Mouse (Mus musculus) limb, embryonic 14.5 days (tissue): Measurements from ENCODE around the gene Adgrg5. TPM values are rescaled to one million over a fixed set of nuclear protein-coding genes. Genes with fewer than 3 reads are reported as not detected.
A peak's percentile ranks its signal among the peaks of the same experiment; 100 is the strongest.

Source experiments
- ATAC-seq: fragments of 200-750 bp; cut with Nextera tagmentation; 2 replicates; pipeline ENCODE4 v1.8.0; 2017; ENCODE audit warnings: low read depth, moderate number of reproducible peaks, moderate TSS enrichment; ENCODE audit not compliant: low FRiP score
- DNase-seq: peaks from one replicate; pipeline ENCODE4 v3.0.0-alpha.2; 2015; ENCODE audit warnings: low spot score
- H3K27ac ChIP-seq: fragments of 300-500 bp; sonication (generic); replicated peaks from 2 replicates; pipeline ENCODE4 v1.5.1; 2014; ENCODE audit warnings: low read depth, mild to moderate bottlenecking, low read length, moderate library complexity, mixed read lengths
- H3K27me3 ChIP-seq: fragments of 300-500 bp; sonication (generic); 2 replicates; pipeline ENCODE4 v1.6.1; 2014; ENCODE audit warnings: low read length, mixed read lengths; ENCODE audit not compliant: control insufficient read depth, insufficient read depth
- H3K36me3 ChIP-seq: fragments of 300-500 bp; sonication (generic); 2 replicates; pipeline ENCODE4 v1.6.1; 2014; ENCODE audit warnings: mild to moderate bottlenecking, low read length, moderate library complexity, mixed read lengths; ENCODE audit not compliant: control insufficient read depth, insufficient read depth
- H3K4me1 ChIP-seq: fragments of 300-500 bp; sonication (generic); 2 replicates; pipeline ENCODE4 v1.6.1; 2014; ENCODE audit warnings: antibody characterized with exemption, low read length, mixed read lengths; ENCODE audit not compliant: control insufficient read depth, insufficient read depth
- H3K4me2 ChIP-seq: fragments of 300-500 bp; sonication (generic); replicated peaks from 2 replicates; pipeline ENCODE4 v1.6.1; 2014; ENCODE audit warnings: low read depth, mild to moderate bottlenecking, low read length, moderate library complexity; ENCODE audit not compliant: severe bottlenecking
- H3K4me3 ChIP-seq: fragments of 300-500 bp; sonication (generic); replicated peaks from 2 replicates; pipeline ENCODE4 v1.5.1; 2014; ENCODE audit warnings: low read length
- H3K9ac ChIP-seq: fragments of 300-500 bp; sonication (generic); 2 replicates; pipeline ENCODE4 v1.6.1; 2014; ENCODE audit warnings: mild to moderate bottlenecking, low read depth, low read length, moderate library complexity; ENCODE audit not compliant: severe bottlenecking
- H3K9me3 ChIP-seq: fragments of 300-500 bp; sonication (generic); 2 replicates; pipeline ENCODE4 v1.6.1; 2016; ENCODE audit warnings: low read length; ENCODE audit not compliant: control insufficient read depth
- POLR2A ChIP-seq: fragments of 200-500 bp; IDR thresholded peaks from 2 replicates; pipeline ENCODE4 v1.8.0; 2012; ENCODE audit warnings: inconsistent platforms, mild to moderate bottlenecking, moderate library complexity, borderline replicate concordance; ENCODE audit not compliant: insufficient read depth, insufficient read length; ENCODE audit errors: extremely low read depth
- WGBS: fragments of 180-500 bp; shearing (Covaris S2); extraction: QIAGEN DNeasy Blood & Tissue Kit; methylation state at CpG from one replicate; pipeline ENCODE4 v1.1.7; 2014; 5-methylcytosine and 5-hydroxymethylcytosine counted together
- polyA plus RNA-seq, 2 experiments: library from polyadenylated mRNA; depleted of rRNA in 1 of 2; stranded (reverse) in 1 of 2; unstranded in 1 of 2; fragments of >200 nt; fragmentation: Nextera tagmentation in 1 of 2; extraction: Ambion mirVana in 1 of 2; gene quantifications; 2 replicates each; pipeline versions ENCODE4 v1.2.1 to v1.2.3; 2012 to 2014

The Adgrg5 gene
- polyA plus RNA-seq (2012; rRNA removed) (0.45 and 0.90 TPM in 2 replicates), polyA plus RNA-seq (2014; fragmentation: Nextera tagmentation; extraction: Ambion mirVana) (0.23 and 0.33 TPM in 2 replicates)

DNA sequence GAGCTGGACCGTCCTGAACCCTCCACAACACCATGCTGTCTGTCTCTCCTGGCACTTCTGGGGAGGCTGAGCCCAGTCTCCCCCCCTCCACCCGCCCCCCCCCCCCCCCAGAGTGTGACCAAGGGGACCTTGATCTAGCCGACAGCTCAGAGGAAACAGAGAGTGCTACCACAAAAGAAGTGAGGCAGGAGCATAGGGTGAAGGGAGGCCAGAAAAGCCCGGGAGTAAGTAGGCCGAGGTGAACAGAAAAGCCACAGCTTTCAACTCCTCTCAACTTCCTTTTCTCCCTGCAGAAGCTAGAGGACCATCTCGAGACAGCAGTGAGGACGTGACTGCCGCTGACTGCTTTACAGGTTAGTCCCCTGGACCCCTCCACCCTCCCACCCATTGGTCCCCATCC is at the start of gene Adgrg5:
TSS of gene Adgrg5 (plus strand) at position 290 of the 400 bp plus-strand sequence.
- 57% methylated on average over 7 of the region's 8 CpGs for WGBS
- Histone ChIP-seq H3K4me1 (no peaks in the 10 kb centered on the region), H3K36me3 (no peaks in the 10 kb centered on the region), H3K27ac (no peak within 1 kb of the TSS), H3K9ac (no peak within 1 kb of the TSS), H3K4me2 (no peak within 1 kb of the TSS), H3K4me3 (no peak within 1 kb of the TSS), H3K9me3 (no peaks in the 10 kb centered on the region), H3K27me3 (no peaks in the 10 kb centered on the region)
- ATAC-seq: no peak
- no peak for DNase-seq
- no peak for TF ChIP-seq POLR2A

DNA sequence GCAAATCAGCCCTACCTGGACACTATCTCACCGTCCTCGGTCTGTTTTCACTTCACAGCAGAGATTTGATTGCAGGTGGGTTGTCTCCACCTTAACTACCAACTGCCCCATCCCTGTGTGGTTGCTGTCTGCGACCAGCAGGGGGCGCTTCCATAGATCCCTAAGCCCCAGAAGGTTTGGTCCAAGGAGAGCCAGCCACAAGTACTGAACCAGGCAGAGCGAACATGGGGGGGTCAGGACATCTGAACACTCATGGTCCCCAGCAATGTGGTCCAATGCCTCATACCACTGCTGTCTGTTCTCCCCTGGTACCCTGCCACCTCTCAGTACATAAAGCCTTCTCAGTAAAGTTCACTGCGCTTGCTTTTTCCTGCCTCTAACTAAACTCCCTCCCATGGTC is 49.1 kb upstream of the Adgrg5 start:
- peaks cover 3% of the 10 kb centered on the region; the same call in 1 of the 2 replicates for H3K27me3 ChIP-seq
- no peak overlapping the region for H3K9ac ChIP-seq
- H3K4me3 ChIP-seq: 0 out of 2 replicates have a peak overlapping the region, but pooled peaks have one; percentile 71
- WGBS: 11% methylated on average over 6 of the region's 6 CpGs
- H3K4me1 ChIP-seq: peaks cover 51% of the 10 kb centered on the region
- no peaks in the 10 kb centered on the region for H3K36me3 ChIP-seq
- H3K4me2 ChIP-seq: peak overlapping the region; percentile 95; the same call in 1 of the 2 replicates
- no peak overlapping the region for H3K27ac ChIP-seq
- no peaks in the 10 kb centered on the region for H3K9me3 ChIP-seq
- no peak for ATAC-seq
- no peak for TF ChIP-seq POLR2A
- peak; percentile 71 for DNase-seq

GRCm38 (mm10) chr8:94875096-94875870 is 48.2 kb upstream of the Adgrg5 start:
- DNase-seq (no peak), ATAC-seq (no peak)
- 15% methylated on average over 17 of the region's 17 CpGs for WGBS
- H3K27me3 ChIP-seq: peaks cover 3% of the 10 kb centered on the region; the same call in 1 of the 2 replicates
- no peaks in the 10 kb centered on the region for H3K9me3 ChIP-seq
- peak overlapping the region; percentile 71 for H3K4me3 ChIP-seq
- peak overlapping the region; percentile 69 for H3K9ac ChIP-seq
- no peak overlapping the region; the same call in 1 of the 2 replicates for H3K27ac ChIP-seq
- no peaks in the 10 kb centered on the region for H3K36me3 ChIP-seq
- H3K4me2 ChIP-seq: peak overlapping the region; percentile 95
- peaks cover 43% of the 10 kb centered on the region for H3K4me1 ChIP-seq
- no peak for TF ChIP-seq POLR2A

- peak overlapping the region; percentile 69 for H3K9ac ChIP-seq
- WGBS: 0% methylated on average over 14 of the region's 20 CpGs
- no peak for TF ChIP-seq POLR2A
- no peaks in the 10 kb centered on the region for H3K36me3 ChIP-seq
- H3K9me3 ChIP-seq: no peaks in the 10 kb centered on the region
- peaks cover 39% of the 10 kb centered on the region for H3K4me1 ChIP-seq
- H3K4me3 ChIP-seq: peak overlapping the region; percentile 71
- H3K27me3 ChIP-seq: peaks cover 3% of the 10 kb centered on the region; the same call in 1 of the 2 replicates
- DNase-seq (no peak), ATAC-seq (0 out of 2 replicates have a peak, but pooled peaks have one; percentile 2)
- H3K27ac ChIP-seq: peak overlapping the region; percentile 48; the same call in 1 of the 2 replicates
- H3K4me2 ChIP-seq: peak overlapping the region; percentile 95
These were observed 47.7 kb upstream of the Adgrg5 start for GRCm38 (mm10) chr8:94875871-94876150.

DNA sequence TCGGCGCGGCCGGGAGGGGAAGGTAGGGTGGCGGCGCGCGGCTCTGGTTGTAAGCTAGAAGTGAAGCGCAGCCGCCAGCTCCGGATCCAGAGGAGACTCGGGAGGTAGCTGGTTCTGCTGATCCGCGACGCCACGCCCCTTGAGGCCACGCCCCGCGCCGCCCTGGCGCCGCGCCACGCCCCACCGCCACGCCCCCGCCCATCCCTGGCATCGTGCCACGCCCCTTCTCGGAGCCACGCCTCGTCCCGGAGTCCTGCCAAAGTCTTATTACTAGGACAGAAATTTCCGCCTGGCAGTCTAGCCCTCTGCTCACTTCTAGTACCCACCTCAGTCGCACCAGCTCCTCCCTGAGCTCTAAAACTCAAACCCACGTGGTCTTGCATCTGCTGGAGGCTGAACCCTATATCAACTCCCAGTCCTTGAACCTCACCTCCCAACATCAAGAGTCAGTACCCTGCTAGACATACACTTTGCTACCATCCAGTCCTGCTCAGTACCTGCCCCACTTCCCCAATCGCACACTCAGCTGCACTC is 47.2 kb upstream of the Adgrg5 start, which contains the start of gene Dok4:
TSS of gene Dok4 (minus strand) at position 134 of the 534 bp plus-strand sequence.
- peak; percentile 87 for DNase-seq
- Histone ChIP-seq H3K9ac (peak within 1 kb of the TSS; percentile 69), H3K4me3 (peak within 1 kb of the TSS; percentile 71), H3K36me3 (no peaks in the 10 kb centered on the region), H3K27me3 (peaks cover 3% of the 10 kb centered on the region; the same call in 1 of the 2 replicates), H3K27ac (peak within 1 kb of the TSS; percentile 48; the same call in 1 of the 2 replicates), H3K4me1 (peaks cover 37% of the 10 kb centered on the region), H3K9me3 (no peaks in the 10 kb centered on the region), H3K4me2 (peak within 1 kb of the TSS; percentile 95)
- ATAC-seq: peak; percentile 85
- 5% methylated on average over 5 of the region's 37 CpGs for WGBS
- no peak for TF ChIP-seq POLR2A
